Mouse (Mus musculus): ENCODE measurements around the gene Olfr725.

Gene Olfr725

DNA sequence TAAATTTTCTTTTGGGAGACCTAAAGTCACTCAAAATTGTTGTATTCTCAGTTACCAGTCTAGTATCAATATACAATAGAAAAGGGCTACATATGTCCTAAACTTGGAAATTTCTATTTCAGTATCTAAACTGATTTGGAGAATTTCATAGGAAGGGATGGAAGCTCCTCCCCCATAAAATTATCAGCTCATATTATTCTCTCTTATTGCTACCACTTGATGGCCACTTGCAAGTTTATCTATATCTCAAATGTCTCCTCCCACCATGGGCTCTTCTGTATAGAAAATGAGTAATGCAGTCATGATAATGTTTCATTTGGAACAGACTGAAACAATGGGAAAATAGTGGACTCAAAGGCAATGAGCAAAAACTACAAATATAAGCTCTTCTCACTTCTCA is at the start of gene Olfr725:
Gene Olfr725 (minus strand): TSS at position 101 of the 400 bp plus-strand sequence.
- no peak for DNase-seq

GRCm38 (mm10) chr14:50062733-50063104 is 22.5 kb upstream of the Olfr725 start:
- DNase-seq: no peak

DNA sequence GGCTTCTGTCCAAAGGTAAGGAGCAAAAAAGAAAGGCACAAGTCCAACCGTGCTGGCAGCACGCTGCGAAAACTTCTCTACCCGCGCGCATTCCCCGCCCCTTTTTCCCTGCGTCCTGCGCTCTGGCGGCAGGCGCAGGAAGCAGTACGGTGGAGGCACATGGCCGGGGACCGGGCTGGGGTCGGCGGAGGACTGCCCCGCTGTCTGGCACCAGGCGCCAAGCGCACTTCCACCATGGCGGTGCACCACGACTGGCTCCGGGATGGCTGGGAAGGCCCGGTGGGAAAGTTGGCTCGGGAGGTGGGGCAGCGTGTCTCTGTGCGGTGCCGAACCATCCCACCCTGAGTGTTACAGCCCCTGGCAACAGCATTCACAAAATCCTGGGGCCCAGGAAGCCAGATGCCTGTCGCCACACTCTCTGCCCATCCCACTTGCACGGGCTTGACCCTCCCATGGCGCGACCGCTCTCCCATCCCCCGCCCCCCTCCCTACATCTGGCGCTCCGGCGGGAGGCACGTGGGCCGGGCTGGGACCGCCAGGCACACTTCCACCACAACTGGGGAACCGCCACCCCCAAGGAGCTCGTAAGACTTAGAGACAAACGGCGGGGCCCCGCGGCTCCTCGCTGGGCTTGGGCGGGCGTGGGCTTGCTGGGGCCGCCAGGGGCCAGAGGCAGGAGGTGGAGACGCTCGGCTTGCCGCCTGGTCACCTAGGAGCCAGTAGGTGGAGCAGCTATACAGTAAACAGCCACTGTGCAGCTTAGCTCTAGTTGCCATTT is 22.0 kb upstream of the Olfr725 start:
- peak; percentile 41 to 64 for DNase-seq

DNA sequence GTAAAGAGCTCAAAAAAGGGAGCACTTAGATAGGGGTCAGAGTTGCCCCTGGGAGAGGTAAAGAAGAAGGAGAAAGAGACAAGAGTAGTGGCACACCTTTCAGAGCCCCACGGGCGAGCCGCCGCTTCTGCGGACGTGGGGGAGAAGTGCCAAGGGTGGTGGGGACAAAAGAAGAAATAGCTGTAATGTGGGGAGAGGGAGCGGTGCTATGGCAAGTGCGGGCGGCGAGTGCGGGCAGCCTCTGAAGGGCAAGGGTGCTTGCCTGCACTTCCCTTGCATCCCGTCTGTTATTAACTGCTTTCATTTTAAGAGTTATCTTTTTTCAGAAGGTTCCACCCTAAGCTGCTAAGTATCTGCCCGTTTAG is 21.4 kb upstream of the Olfr725 start:
- DNase-seq: no peak

GRCm38 (mm10) chr14:50061179-50061578 is 21.0 kb upstream of the Olfr725 start:
- DNase-seq: no peak

GRCm38 (mm10) chr14:50032041-50032440 is 8.1 kb downstream of the Olfr725 start:
- DNase-seq: no peak

DNA sequence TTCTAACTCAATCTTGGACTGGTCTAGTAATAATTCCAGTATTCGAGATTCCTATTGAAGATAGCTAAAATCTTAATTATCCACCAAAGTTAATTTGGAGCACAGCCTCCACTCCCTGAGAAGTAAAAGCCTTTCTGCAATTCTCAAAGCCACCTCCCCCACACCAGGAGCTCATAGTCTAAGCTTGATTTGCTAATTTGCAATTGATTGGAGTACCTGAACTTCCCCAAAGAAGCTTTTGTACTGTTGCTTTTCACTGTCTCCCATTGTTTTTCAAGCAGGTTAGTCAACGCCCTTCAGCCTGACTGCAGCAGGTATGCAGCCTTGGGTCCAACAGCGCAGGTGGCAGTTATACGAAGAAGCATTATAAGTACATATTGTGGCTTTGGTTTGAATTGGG is 8.8 kb downstream of the Olfr725 start:
- DNase-seq: no peak

GRCm38 (mm10) chr14:50026371-50026770 is 13.8 kb downstream of the Olfr725 start:
- no peak for DNase-seq

All from kidney, adult 8-10 months (tissue).